Mouse (Mus musculus) spleen, adult 2 months (tissue): ENCODE measurements around the gene Olfr693. TPM values are rescaled to one million over a fixed set of nuclear protein-coding genes. Genes with fewer than 3 reads are reported as not detected.

Experiments used
- DNase-seq, 2 experiments: peaks; one replicate each; pipeline versions ENCODE4 v3.0.0 to v3.0.0-alpha.2; 2012 to 2021; ENCODE audit warnings: low spot score in 2 of 2, low read depth in 1 of 2
- H3K27ac ChIP-seq: fragments of 200-500 bp; 2 replicates; pipeline ENCODE4 v1.5.1; 2012; ENCODE audit warnings: low read length, inconsistent platforms; ENCODE audit not compliant: insufficient read depth
- H3K27me3 ChIP-seq: fragments of 200-500 bp; 2 replicates; pipeline ENCODE4 v1.6.1; 2012; ENCODE audit warnings: mild to moderate bottlenecking, moderate library complexity, low read length, inconsistent platforms; ENCODE audit not compliant: control insufficient read depth, insufficient read depth
- H3K36me3 ChIP-seq: fragments of 200-500 bp; 2 replicates; pipeline ENCODE4 v1.6.1; 2012; ENCODE audit warnings: mild to moderate bottlenecking, low read length, inconsistent platforms; ENCODE audit not compliant: control insufficient read depth, insufficient read depth
- H3K4me1 ChIP-seq: fragments of 200-500 bp; 2 replicates; pipeline ENCODE4 v1.6.1; 2011; ENCODE audit warnings: inconsistent platforms; ENCODE audit not compliant: control insufficient read depth, insufficient read depth, insufficient read length
- H3K4me3 ChIP-seq: fragments of 200-500 bp; 2 replicates; pipeline ENCODE4 v1.5.1; 2011; ENCODE audit warnings: mild to moderate bottlenecking, inconsistent platforms; ENCODE audit not compliant: insufficient read depth, insufficient read length; ENCODE audit errors: extremely low read depth
- CTCF ChIP-seq: fragments of 200-500 bp; IDR thresholded peaks from 2 replicates; pipeline ENCODE4 v1.5.1; 2011; ENCODE audit warnings: mild to moderate bottlenecking, inconsistent platforms; ENCODE audit not compliant: insufficient read depth, insufficient read length, insufficient replicate concordance; ENCODE audit errors: extremely low read depth
- POLR2A ChIP-seq: fragments of 200-500 bp; IDR thresholded peaks from 2 replicates; pipeline ENCODE4 v1.6.1; 2011; ENCODE audit warnings: low read depth, low read length, inconsistent platforms
- WGBS: fragments of 180-500 bp; shearing (Covaris S2); methylation state at CpG from one replicate; pipeline ENCODE4 v1.1.7; 2018; 5-methylcytosine and 5-hydroxymethylcytosine counted together
- polyA plus RNA-seq: library from polyadenylated mRNA; depleted of rRNA; stranded (reverse); fragments of >200 nt; gene quantifications from 2 replicates; pipeline ENCODE4 v1.2.3, GENCODE M21; 2012; rRNA removed

Gene Olfr693
- polyA plus RNA-seq, 1 experiment, result not detected

GRCm38 (mm10) chr7:106644222-106644870, 36.0 kb downstream of the Olfr693 start:
- H3K36me3 ChIP-seq, result peaks cover 2% of the 10 kb centered on the region
- DNase-seq, result peak; percentile 36 to 43
- no peak for TF ChIP-seq CTCF
- peak; percentile 91 for TF ChIP-seq POLR2A
- H3K27ac ChIP-seq, result peak overlapping the region; percentile 84
- H3K4me3 ChIP-seq, result peak overlapping the region; percentile 63
- H3K27me3 ChIP-seq, result no peaks in the 10 kb centered on the region
- H3K4me1 ChIP-seq, result peaks cover 3% of the 10 kb centered on the region; the same call in 1 of the 2 replicates
- 4% methylated on average over 3 of the region's 3 CpGs for WGBS

- Histone ChIP-seq H3K36me3 (peaks cover 6% of the 10 kb centered on the region), H3K27ac (no peak overlapping the region), H3K4me1 (peaks cover 3% of the 10 kb centered on the region; the same call in 1 of the 2 replicates), H3K4me3 (peak overlapping the region; percentile 14; the same call in 1 of the 2 replicates), H3K27me3 (no peaks in the 10 kb centered on the region)
- TF ChIP-seq POLR2A (no peak), CTCF (no peak)
- WGBS, result 8% methylated on average over 1 of the region's 1 CpGs
- no peak for DNase-seq
These were observed 39.5 kb downstream of the Olfr693 start for GRCm38 (mm10) chr7:106640839-106641238.

DNA sequence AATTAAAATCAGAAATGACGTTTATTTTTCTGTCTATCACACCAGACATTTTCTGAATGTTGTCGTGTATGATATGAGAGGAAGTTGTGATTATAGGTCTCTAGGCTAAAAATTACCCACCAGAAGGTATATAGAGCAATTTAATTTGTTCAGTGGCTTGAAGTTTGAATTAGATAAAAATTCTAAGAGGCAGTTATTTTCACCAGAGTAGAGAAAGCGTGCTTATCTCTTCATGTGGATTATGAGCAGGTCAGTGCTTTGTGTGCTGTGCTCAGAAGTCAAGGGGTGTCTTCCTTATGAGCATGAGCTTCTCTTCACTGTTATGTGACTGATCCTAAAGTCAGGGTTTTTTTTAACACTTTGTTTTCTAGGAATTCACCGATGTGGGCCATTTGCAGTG, 44.8 kb downstream of the Olfr693 start:
- Histone ChIP-seq H3K4me3 (no peak overlapping the region), H3K27me3 (no peaks in the 10 kb centered on the region), H3K27ac (no peak overlapping the region), H3K4me1 (peaks cover 2% of the 10 kb centered on the region; the same call in 1 of the 2 replicates), H3K36me3 (peaks cover 11% of the 10 kb centered on the region)
- WGBS, result 81% methylated on average over 4 of the region's 4 CpGs
- no peak for DNase-seq
- TF ChIP-seq POLR2A (no peak), CTCF (no peak)

Other genes with a start within 250 kb of the Olfr693 start
- gene Olfr694, start 11.2 kb upstream of the Olfr693 start, polyA plus RNA-seq, result not detected in 2 replicates
- not detected in 2 replicates for gene Olfr695, start 35.8 kb upstream of the Olfr693 start, polyA plus RNA-seq
- gene Olfr697, start 61.9 kb upstream of the Olfr693 start, polyA plus RNA-seq, result not detected in 2 replicates
- not detected in 2 replicates for gene Olfr698, start 74.8 kb upstream of the Olfr693 start, polyA plus RNA-seq
- gene Olfr699, start 112.6 kb upstream of the Olfr693 start, polyA plus RNA-seq, result not detected in 2 replicates
- not detected in 2 replicates for gene Olfr700, start 128.2 kb upstream of the Olfr693 start, polyA plus RNA-seq
- gene Olfr701, start 133.5 kb upstream of the Olfr693 start, polyA plus RNA-seq, result not detected in 2 replicates
- not detected in 2 replicates for gene Olfr702, start 153.3 kb upstream of the Olfr693 start, polyA plus RNA-seq
- not detected in 2 replicates for gene Olfr703, start 162.8 kb upstream of the Olfr693 start, polyA plus RNA-seq
- not detected in 2 replicates for gene Olfr704, start 182.6 kb upstream of the Olfr693 start, polyA plus RNA-seq
- not detected in 2 replicates for gene Olfr705, start 196.3 kb upstream of the Olfr693 start, polyA plus RNA-seq
- gene Olfr706, start 207.6 kb upstream of the Olfr693 start, polyA plus RNA-seq, result not detected in 2 replicates
- not detected in 2 replicates for gene Olfr707, start 220.7 kb upstream of the Olfr693 start, polyA plus RNA-seq
- not detected in 2 replicates for gene Olfr1532-ps1, start 227.4 kb upstream of the Olfr693 start, polyA plus RNA-seq